Mouse (Mus musculus): Measurements from ENCODE around the gene Cntf.
"Not testable (repeated sequence)": the region's sequence is repeated elsewhere in the genome, so short reads cannot be mapped to it uniquely, and the experiment has no call there.

Gene Cntf

DNA sequence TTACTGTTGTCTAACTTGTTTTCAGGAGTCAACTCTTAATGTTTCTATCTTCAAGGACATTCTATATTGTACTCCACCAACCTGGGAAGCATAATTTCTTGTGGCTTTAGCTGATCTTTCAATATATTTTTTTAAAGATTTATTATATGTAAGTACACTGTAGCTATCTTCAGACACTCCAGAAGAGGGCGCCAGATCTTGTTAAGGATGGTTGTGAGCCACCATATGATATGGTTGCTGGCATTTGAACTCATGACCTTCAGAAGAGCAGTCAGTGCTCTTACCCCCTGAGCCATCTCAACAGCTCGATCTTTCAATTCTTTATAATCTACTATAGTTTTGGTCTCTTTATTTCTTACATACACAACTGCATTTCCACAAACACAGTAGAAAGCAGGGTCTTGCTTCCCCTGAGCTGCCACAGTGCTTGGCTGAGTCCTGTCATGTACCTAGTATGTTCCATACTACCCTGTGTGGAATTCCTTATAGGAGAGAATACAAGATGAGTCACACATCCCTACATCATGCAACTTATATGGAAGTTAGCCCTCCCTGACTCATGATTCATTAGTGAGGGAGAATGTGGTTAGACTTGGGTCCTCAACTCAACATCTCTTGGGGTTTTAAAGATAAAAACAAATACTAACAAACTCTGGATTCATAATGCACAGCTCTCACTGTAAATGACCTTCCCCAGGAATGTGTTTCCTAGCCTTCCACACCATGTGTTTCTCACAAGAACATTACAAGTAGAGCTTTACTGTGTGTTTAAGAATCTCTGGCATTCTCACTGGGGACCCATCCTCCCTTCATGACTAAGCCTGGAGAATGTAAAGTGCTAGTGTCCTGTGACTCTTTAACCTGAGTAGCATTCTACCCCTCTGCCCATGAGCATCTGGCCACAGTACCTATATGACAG lies 3.0 kb downstream of the Cntf start:
- no peak for DNase-seq (ENCODE audit: low spot score in 2 of 2)

- DNase-seq (ENCODE audit: low spot score in 2 of 2) = peak; percentile 25 to 50
Measured at GRCm38 (mm10) chr19:12759656-12760055, 5.8 kb downstream of the Cntf start.

DNA sequence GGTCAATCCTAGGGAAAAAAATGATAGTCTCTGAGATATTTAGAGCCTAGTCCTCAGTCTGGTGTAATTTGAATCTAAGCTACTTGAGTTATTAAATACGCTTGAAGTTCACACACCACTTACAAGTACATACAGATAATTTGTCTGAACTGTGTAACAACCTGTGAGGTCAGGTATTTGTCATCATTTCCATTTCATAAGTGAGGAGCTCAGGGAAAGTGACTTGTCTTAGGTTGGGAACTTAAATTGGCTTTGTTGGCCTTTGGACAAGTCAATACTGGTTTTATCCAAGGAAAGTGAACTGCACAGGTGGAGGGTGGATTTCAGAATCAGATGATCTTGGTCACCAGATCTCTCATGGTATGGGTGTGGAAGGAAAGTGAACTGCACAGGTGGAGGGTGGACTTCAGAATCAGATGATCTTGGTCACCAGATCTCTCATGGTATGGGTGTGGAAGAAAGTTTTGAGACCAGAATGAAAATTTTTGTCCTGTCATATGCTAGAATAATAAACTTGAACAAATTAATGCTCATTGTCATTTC lies 6.4 kb downstream of the Cntf start:
- no peak for DNase-seq (ENCODE audit: low spot score in 2 of 2)

- DNase-seq (ENCODE audit: low spot score in 2 of 2) = no peak
Measured at GRCm38 (mm10) chr19:12756286-12756685, 9.1 kb downstream of the Cntf start.

GRCm38 (mm10) chr19:12731950-12732349 lies 33.5 kb downstream of the Cntf start:
- no peak for DNase-seq (ENCODE audit: low spot score in 2 of 2)

DNA sequence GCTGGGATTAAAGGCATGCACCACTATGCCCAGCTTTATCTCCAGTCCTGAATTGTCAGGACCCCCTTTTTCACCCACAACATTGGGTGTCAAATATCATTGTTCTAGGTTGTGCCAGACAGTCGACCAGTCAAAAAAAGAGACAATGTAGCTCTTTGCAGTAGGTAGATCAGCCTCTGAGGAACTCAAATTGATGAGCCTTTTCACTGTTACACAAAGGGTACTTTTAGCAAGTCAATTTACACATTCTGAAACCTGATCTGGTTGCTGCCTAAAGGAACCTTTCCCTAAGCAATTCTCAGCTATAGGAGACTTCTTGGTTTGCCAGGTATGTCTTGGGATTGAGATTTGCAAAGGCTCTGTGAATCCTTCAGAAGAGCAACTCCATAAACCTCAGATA lies 34.4 kb downstream of the Cntf start:
- DNase-seq (ENCODE audit: low spot score in 2 of 2) = no peak

DNA sequence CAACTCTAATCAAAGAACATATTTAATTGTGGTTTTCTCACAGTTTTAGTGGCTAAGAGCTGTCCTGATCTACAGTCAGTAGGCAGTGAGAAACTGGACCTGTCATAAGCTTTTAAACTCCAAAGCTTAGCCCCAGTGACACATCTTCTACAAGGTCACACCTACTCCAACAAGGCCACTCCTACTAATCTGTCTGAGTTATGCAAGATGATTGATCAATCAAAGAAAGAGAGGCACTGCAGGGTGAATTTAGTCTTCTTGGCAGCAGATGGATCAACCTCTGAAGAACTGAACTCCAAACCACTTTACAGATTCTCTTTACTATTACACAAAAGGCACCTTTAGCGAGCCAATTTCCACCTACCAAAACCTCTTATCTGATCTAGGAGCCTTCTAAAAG lies 39.6 kb downstream of the Cntf start:
- no peak for DNase-seq (ENCODE audit: low spot score in 2 of 2)

- peak; percentile 5 to 12 for DNase-seq (ENCODE audit: low spot score in 2 of 2)
Measured at GRCm38 (mm10) chr19:12722308-12722707, 43.1 kb downstream of the Cntf start.

DNA sequence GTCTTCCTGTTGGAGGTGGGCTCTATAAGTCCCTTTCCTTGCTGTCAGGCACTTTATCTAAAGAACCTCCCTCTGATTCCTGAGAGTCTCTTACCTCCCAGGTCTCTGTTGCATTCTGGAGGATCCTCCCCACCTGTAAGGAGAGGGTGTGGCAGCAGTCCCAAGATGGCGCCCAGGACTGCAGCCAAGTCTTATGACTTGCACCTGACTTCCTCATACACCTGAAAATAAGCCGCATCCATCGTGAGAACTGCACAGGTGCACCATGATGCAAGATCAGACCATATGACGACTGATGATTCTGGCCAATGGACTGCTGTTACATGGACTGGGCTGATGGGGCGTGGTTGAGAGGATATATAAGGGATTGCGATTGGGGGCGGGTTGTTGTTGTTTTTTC lies 43.8 kb downstream of the Cntf start:
- not testable (repeated sequence) for DNase-seq (ENCODE audit: low spot score in 2 of 2)

- DNase-seq (ENCODE audit: low spot score in 2 of 2) = not testable (repeated sequence)
Measured at GRCm38 (mm10) chr19:12720919-12721318, 44.5 kb downstream of the Cntf start.

DNA sequence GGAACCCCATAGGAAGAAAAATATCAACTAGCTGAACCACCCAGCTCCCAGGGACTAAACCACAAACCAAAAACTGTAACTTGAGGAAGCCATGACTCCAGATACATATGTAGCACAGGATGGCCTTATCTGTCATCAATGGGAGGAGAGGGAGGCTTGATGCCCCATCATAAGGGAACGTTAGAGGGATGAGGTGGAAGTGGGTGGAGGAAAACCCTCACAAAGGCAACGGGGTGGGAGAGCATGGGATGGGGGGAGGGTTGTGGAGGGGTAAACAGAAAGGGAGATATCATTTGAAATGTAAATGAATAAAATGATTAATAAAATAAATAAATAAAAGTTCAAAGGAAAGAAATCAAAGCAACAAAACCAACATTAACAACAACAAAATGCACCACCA lies 45.0 kb downstream of the Cntf start:
- no peak for DNase-seq (ENCODE audit: low spot score in 2 of 2)

- DNase-seq (ENCODE audit: low spot score in 2 of 2) = no peak
Measured at GRCm38 (mm10) chr19:12719189-12719588, 46.2 kb downstream of the Cntf start.

Measured in right cerebral cortex, adult 2 months (tissue).